In the genomic region with DNA sequence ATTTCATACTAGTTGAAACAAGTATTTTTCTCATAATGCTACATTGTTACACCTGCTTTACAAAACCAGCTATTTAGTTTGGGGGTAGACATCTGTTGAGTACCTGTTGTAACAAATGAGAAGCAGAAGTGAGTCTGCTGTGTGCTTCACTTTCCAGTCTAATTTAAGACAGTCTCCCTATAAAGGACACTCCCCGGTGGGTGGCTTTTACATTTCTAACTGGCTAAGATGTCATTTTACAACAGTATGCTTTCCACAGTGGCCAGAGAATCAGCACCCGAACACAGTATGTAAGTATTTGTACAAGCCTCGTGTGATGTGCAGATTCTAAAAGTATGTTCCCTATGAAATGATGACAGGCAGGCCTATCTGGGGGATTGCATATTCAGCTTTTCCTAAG, we compare ENCODE assay signal across 17 mouse cellular contexts.
"Had no signal": no experiment of that assay in that cellular context is flagged by ENCODE, and none has a peak within 500 bp of the region (broad histone marks: within the 10 kb centered on the region; RNA-seq: fewer than 3 reads in every experiment).

No protein-coding gene starts in this region.

- DNase-seq: left cerebral cortex, postnatal 4 days; liver; liver, embryonic 13.5 days; liver, postnatal 0 days; lung, adult 18-20 months; lung, adult 2 months; lung, embryonic 14.5 days; lung, postnatal 10 days; lung, postnatal 14 days; lung, postnatal 36 days; lung, postnatal 4 days; midbrain, embryonic 14.5 days had no signal

- ATAC-seq: liver, embryonic 12.5 days; liver, postnatal 0 days; lung, postnatal 0 days; midbrain, embryonic 13.5 days; midbrain, embryonic 15.5 days; midbrain, embryonic 16.5 days had no signal
